Mouse (Mus musculus) ES-E14 (cell line): Measurements from ENCODE around the gene Sfrp2. TPM values are rescaled to one million over a fixed set of nuclear protein-coding genes. Genes with fewer than 3 reads are reported as not detected.

Experiments
- DNase-seq: peaks from one replicate; pipeline ENCODE4 v3.0.0-alpha.2; 2013; ENCODE audit warnings: low read depth, low spot score
- H3K27ac ChIP-seq: 2 replicates; pipeline ENCODE4 v1.5.1; 2012; ENCODE audit warnings: low read depth, mild to moderate bottlenecking, low read length, moderate library complexity, mixed read lengths; ENCODE audit not compliant: poor library complexity, insufficient read depth, severe bottlenecking
- H3K36me3 ChIP-seq: 2 replicates; pipeline ENCODE4 v1.6.1; 2012; ENCODE audit warnings: mild to moderate bottlenecking, low read length, moderate library complexity, mixed read lengths; ENCODE audit not compliant: control insufficient read depth, poor library complexity, insufficient read depth, severe bottlenecking
- H3K4me1 ChIP-seq, 2 experiments: fragments of 150-350 bp in 1 of 2; sonication (generic) in 1 of 2; 2 replicates each; pipeline ENCODE4 v1.6.1; 2012; ENCODE audit warnings: low read length in 2 of 2, mild to moderate bottlenecking in 1 of 2, mixed read lengths in 1 of 2; ENCODE audit not compliant: control insufficient read depth in 2 of 2, insufficient read depth in 2 of 2, poor library complexity in 1 of 2
- H3K4me3 ChIP-seq, 2 experiments: fragments of 150-350 bp in 1 of 2; sonication (generic) in 1 of 2; 2 replicates each; pipeline ENCODE4 v1.5.1; 2012; ENCODE audit warnings: low read length in 2 of 2, low read depth in 1 of 2, mild to moderate bottlenecking in 1 of 2, mixed read lengths in 1 of 2; ENCODE audit not compliant: insufficient read depth in 1 of 2, poor library complexity in 1 of 2, severe bottlenecking in 1 of 2
- H3K9ac ChIP-seq: 2 replicates; pipeline ENCODE4 v1.6.1; 2012; ENCODE audit warnings: low read depth, mild to moderate bottlenecking, low read length, mixed read lengths; ENCODE audit not compliant: poor library complexity, insufficient read depth, severe bottlenecking
- H3K9me3 ChIP-seq: fragments of 150-350 bp; sonication (generic); 2 replicates; pipeline ENCODE4 v1.6.1; 2012; ENCODE audit warnings: low read depth, mild to moderate bottlenecking, low read length; ENCODE audit not compliant: control insufficient read depth, insufficient read depth
- CHD2 ChIP-seq: IDR thresholded peaks from 2 replicates; pipeline ENCODE4 v1.6.1; 2014; ENCODE audit warnings: mild to moderate bottlenecking, low read depth, low read length, inconsistent platforms
- HCFC1 ChIP-seq: IDR thresholded peaks from 2 replicates; pipeline ENCODE4 v1.6.1; 2012; ENCODE audit warnings: low read length, inconsistent platforms, borderline replicate concordance; ENCODE audit not compliant: insufficient read depth
- MAFK ChIP-seq: IDR thresholded peaks from 2 replicates; pipeline ENCODE4 v1.6.1; 2014; ENCODE audit warnings: mild to moderate bottlenecking, low read depth, low read length, inconsistent platforms; ENCODE audit not compliant: insufficient read depth
- ZC3H11A ChIP-seq: IDR thresholded peaks from 2 replicates; pipeline ENCODE4 v1.6.1; 2012; ENCODE audit warnings: low read depth, mild to moderate bottlenecking, inconsistent platforms, low read length, borderline replicate concordance
- ZNF384 ChIP-seq: IDR thresholded peaks from 2 replicates; pipeline ENCODE4 v1.6.1; 2012; ENCODE audit warnings: low read depth, low read length, inconsistent platforms
- in situ Hi-C, 2 experiments: fragments of 600-800 bp; cut with MboI; formaldehyde crosslinking; loops; one replicate each; pipeline ENCODE4 v1.15.1; 2025; ENCODE audit warnings: low sequenced_read_pairs in 2 of 2, inconsistent platforms in 1 of 2; ENCODE audit not compliant: unreplicated experiment in 2 of 2
- total RNA-seq: library from RNA; depleted of rRNA; stranded (reverse); fragments of 300-350 nt; gene quantifications from 2 replicates; pipeline ENCODE4 v1.2.3, GENCODE M21; 2012

The Sfrp2 gene
- total RNA-seq, 1 experiment, result 29.5 TPM

DNA sequence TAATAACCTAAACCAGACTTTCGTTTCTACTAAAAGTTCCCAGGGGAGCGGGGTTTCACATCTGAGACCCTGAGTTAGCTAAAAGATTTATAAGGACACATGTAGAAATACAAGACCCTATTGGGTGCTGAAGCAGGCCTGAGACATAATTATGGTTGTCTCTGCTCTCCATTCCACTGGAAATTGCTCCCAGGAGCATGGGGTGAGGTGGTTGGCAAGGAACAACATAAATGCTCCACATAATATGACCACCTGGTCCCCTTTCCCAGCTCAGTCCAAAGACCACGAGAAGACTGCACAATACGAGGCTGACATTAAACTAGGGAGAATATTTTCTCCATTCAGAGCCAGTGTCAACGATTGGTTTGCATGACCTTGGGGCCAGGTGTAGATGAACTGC, 18.2 kb upstream of the Sfrp2 start:
- Histone ChIP-seq H3K27ac (no peak overlapping the region), H3K9me3 (no peaks in the 10 kb centered on the region), H3K9ac (no peak overlapping the region), H3K36me3 (no peaks in the 10 kb centered on the region), H3K4me3 (no peak overlapping the region), H3K4me1 (no peaks in the 10 kb centered on the region)
- TF ChIP-seq ZNF384 (no peak), ZC3H11A (no peak), MAFK (no peak), CHD2 (no peak), HCFC1 (no peak)
- no peak for DNase-seq
- in situ Hi-C loops, result no loop called here

DNA sequence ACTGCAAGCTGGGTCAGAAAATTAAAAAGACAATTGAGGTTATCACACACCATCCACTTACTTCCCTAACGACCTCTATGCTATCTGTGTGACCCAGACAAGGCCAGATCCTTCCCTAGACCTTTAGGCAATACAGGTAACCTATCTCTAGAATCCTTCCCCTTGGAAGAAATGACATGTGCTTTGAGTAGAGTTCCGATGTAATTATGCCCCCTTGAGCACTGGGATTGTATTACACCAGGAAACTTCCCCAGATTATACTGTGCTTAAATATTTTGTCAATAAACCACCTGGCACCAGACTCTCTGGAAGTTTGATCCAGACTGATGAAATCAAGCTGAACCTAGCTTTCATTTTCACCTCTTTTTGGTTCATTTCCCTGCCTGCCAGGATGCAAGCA, 14.5 kb upstream of the Sfrp2 start:
- Histone ChIP-seq H3K4me3 (no peak overlapping the region), H3K4me1 (no peaks in the 10 kb centered on the region), H3K27ac (no peak overlapping the region), H3K9me3 (no peaks in the 10 kb centered on the region), H3K36me3 (no peaks in the 10 kb centered on the region), H3K9ac (no peak overlapping the region)
- TF ChIP-seq HCFC1 (no peak), CHD2 (no peak)
- in situ Hi-C loops, result loop anchor here in 1 of 2 experiments (25.0 kb wide), 1 partner anchor 464 kb away; no protein-coding TSS in a partner anchor
- no peak for DNase-seq

- no peak for DNase-seq
- Histone ChIP-seq H3K27ac (no peak overlapping the region), H3K36me3 (no peaks in the 10 kb centered on the region), H3K4me1 (no peaks in the 10 kb centered on the region), H3K4me3 (no peak overlapping the region), H3K9ac (no peak overlapping the region), H3K9me3 (no peaks in the 10 kb centered on the region)
- TF ChIP-seq MAFK, result no peak
- TF ChIP-seq CHD2, result no peak
- TF ChIP-seq ZC3H11A, result no peak
- TF ChIP-seq HCFC1, result no peak
- TF ChIP-seq ZNF384, result no peak
- in situ Hi-C loops, result loop anchor here in 1 of 2 experiments (25.0 kb wide), 1 partner anchor 465 kb away; no protein-coding TSS in a partner anchor
Observed at GRCm38 (mm10) chr3:83752196-83752595, 13.9 kb upstream of the Sfrp2 start.

DNA sequence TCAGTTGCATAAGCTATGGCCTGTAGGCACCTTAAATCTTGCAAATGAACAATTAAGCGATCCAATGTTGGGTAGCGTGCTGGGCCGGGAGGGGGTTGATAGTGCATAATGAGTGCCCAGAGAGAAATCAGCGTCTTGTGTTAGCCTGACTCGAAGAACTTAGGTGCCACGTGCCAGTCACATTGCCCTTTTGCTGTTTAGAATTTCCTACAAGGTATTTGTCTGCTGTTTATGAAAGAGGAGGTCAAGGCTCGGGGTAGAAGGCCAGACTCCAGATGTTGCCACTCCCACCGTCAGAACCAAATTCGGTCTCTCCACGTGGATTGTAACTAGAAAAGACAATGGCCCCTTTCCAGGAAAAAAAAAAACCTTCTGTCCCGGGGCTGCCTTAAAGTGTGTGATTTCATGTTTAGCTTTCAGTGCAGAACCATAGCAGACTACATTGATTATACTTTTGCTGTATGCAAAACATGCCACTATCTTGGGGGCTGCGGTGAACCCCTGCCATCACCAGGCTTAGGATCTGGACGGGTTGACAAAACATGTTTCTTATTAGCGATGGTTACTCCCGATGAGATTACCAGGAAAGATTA, 11.0 kb upstream of the Sfrp2 start:
- Histone ChIP-seq H3K36me3 (no peaks in the 10 kb centered on the region), H3K9me3 (no peaks in the 10 kb centered on the region), H3K4me1 (no peaks in the 10 kb centered on the region), H3K9ac (no peak overlapping the region), H3K4me3 (no peak overlapping the region), H3K27ac (no peak overlapping the region)
- in situ Hi-C loops, result loop anchor here in 1 of 2 experiments (25.0 kb wide), 1 partner anchor 468 kb away; no protein-coding TSS in a partner anchor
- DNase-seq, result no peak
- TF ChIP-seq MAFK, result no peak
- no peak for TF ChIP-seq CHD2
- no peak for TF ChIP-seq HCFC1

DNA sequence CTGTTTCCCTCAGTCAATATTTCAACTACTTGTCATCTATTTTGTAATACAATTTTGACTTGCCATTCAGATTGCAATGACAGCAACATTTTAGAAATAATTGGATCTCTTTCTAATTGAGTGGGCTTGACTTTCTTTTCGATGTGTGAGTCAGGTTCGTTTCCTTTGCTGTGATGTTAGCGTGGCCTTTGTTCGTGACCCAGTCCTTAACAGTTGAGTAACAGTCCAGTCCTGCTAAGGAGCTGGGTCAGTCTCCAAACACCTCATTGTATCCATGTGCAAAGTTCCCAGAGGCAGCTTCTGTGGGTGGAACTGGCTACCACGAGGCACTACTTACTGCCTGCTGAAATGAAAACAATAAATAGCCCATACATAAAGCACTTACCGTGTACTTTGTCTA, 10.5 kb upstream of the Sfrp2 start:
- Histone ChIP-seq H3K36me3 (no peaks in the 10 kb centered on the region), H3K27ac (no peak overlapping the region), H3K4me1 (no peaks in the 10 kb centered on the region), H3K9me3 (no peaks in the 10 kb centered on the region), H3K4me3 (no peak overlapping the region), H3K9ac (no peak overlapping the region)
- in situ Hi-C loops, result loop anchor here in 1 of 2 experiments (25.0 kb wide), 1 partner anchor 468 kb away; no protein-coding TSS in a partner anchor
- TF ChIP-seq ZC3H11A, result no peak
- TF ChIP-seq CHD2, result no peak
- no peak for TF ChIP-seq ZNF384
- TF ChIP-seq MAFK, result no peak
- TF ChIP-seq HCFC1, result no peak
- no peak for DNase-seq
